Mouse (Mus musculus): Measurements from ENCODE around the gene Sdhaf1.

The Sdhaf1 gene

DNA sequence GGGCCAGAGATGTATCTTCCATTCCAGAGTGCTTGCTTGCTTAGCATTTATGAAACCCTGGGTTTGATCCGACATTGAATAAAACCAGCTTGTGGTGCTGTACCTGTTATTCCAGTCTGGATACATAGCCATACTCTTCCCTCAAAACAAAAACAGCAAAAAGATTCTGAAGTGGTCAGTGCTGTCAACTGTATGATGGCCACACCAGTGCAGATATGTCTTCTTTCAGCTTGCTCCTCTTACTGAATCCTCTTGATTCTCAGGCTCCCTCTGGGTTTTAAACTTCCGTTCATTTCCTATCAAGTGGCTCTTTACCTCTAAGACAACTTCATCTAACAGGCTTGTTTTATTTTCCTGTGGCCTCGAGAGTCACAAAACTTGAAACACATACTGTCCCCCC is at the start of gene Sdhaf1:
Sdhaf1 (minus strand) TSS at position 101 of the 400 bp plus-strand sequence.
- DNase-seq (ENCODE audit: low read depth, low spot score), result no peak

DNA sequence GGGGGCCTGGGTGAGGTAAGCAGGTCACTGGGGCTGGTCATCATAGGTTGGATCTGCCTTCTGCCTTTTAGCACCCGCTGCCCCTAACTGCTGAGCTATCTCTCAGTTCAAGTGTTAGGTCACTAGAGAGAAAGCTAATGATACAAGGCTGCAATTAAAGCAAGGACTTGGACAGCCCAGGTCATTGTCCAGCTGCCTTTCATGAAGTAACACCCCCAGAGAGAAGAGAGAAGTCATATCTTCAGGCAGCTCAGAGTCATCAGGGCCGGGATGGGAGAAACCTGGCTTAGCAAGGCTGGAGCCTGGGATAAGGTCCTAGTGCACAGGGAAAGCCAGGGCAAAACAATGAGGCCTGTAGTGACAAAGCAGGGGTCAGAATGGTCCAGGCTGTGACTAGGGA is 43.8 kb upstream of the Sdhaf1 start:
- no peak for DNase-seq (ENCODE audit: low read depth, low spot score)

DNA sequence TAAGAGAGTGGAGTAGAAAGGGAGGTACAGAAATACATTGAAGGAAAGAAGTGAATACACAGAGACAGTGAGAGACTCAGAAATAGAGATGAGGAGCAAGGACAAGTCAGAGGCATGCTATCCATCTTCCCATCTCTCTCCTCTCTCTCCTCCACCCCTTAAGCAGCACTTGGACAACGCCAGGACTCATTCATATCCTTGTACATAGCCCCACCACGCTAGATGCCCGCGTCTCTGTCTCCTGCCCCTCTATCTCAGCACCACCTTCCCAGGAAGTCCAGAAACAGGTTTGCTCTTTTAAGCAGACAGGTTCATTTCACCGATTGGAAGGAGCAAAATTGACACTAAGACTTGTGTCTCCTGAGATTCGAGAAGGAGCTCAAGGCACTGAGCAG is 39.6 kb upstream of the Sdhaf1 start:
- no peak for DNase-seq (ENCODE audit: low read depth, low spot score)

GRCm38 (mm10) chr7:30362652-30363343 is 39.1 kb upstream of the Sdhaf1 start, which contains the start of gene Lrfn3:
TSS of gene Lrfn3 (minus strand) at chr7:30362772.
- DNase-seq (ENCODE audit: low read depth, low spot score), result peak; percentile 86

DNA sequence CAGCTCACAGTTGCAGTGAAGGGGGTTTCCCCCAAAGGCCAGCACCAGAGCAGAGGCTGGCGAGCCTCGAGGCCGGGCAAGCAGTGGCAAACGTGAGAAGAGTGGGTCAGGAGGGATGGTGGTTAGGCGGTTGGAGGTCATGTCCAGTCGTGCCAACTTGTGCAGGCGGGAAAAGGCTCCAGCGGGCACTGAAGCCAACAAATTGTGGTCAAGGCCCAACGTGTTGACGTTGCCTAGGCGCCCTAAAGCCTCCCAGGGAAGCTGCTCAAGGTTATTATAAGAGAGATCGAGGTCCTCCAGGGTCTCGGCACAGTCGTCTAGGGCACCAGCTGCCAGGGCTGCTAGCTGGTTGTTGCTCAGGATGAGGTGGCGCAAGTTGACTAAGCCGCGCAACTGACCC is 36.3 kb upstream of the Sdhaf1 start:
- DNase-seq (ENCODE audit: low read depth, low spot score), result no peak

- DNase-seq (ENCODE audit: low read depth, low spot score), result no peak
Observed at GRCm38 (mm10) chr7:30359276-30359865, 35.7 kb upstream of the Sdhaf1 start.

DNA sequence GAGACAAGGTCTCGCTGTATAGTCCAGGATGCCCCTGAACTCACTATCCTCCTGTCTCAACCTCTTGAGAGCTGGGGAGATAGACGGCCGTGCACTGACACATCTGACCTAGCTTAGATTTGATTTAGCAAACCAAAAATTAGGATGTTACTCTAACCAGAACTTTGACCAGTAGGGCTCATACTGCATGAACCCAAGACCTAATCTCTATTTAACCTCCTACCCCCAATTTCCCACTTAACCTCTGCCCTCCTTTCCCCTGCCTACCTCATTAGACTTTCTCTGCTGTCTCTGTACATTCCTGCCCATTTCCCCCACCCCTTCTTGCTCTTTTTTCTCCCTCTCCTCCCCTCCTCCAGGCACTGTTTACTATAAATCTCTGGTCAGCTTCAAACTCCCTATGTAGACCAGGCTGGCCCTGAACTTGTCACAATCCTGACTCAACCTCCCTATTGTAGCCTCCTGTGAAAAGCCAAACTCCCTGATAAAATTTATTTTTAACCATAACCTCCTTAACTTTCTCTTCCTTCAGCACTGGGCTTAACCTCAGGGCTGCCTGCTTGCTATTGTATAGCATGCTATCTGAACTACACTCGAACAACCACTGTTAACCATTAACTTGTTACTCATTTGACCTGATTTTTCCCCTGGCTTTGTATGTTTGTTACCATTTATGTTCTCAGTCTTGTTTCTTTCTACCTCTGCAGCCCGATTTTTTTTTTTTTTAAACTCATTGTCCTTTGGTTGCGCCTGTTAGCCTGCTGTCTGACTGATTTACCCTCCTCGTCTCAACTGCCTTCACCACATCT is 34.9 kb upstream of the Sdhaf1 start:
- DNase-seq (ENCODE audit: low read depth, low spot score), result no peak

- DNase-seq (ENCODE audit: low read depth, low spot score), result no peak
Observed at GRCm38 (mm10) chr7:30354059-30354458, 30.4 kb upstream of the Sdhaf1 start.

DNA sequence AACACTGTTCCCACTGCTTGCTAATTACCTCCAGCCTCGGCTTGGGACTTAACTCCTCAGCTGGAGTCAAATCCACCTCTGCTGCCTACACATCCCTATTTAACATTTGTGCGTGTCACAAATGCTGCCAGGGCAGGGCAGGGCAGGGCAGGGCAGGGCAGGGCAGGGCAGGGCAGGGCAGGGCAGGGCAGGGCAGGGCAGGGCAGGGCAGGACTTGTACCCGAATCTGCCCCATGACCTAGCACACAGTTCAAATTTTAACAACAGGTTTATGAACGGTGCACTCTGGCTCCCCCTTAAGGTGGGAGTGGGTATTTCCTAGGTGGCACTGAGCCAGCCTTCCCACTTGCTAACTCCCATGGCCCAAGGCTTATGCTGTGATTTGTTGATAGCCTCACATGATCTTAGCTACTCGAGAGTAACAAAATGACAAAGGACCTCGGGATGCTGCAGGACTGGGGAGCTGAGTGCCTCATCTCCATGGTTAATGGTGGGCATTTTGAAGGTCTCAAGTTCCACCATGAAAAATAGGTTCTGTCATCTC is 29.7 kb upstream of the Sdhaf1 start:
- no peak for DNase-seq (ENCODE audit: low read depth, low spot score)

GRCm38 (mm10) chr7:30347828-30348227 is 24.1 kb upstream of the Sdhaf1 start:
- DNase-seq (ENCODE audit: low read depth, low spot score), result peak; percentile 69

- DNase-seq (ENCODE audit: low read depth, low spot score), result no peak
Observed at GRCm38 (mm10) chr7:30346635-30347379, 23.1 kb upstream of the Sdhaf1 start.

DNA sequence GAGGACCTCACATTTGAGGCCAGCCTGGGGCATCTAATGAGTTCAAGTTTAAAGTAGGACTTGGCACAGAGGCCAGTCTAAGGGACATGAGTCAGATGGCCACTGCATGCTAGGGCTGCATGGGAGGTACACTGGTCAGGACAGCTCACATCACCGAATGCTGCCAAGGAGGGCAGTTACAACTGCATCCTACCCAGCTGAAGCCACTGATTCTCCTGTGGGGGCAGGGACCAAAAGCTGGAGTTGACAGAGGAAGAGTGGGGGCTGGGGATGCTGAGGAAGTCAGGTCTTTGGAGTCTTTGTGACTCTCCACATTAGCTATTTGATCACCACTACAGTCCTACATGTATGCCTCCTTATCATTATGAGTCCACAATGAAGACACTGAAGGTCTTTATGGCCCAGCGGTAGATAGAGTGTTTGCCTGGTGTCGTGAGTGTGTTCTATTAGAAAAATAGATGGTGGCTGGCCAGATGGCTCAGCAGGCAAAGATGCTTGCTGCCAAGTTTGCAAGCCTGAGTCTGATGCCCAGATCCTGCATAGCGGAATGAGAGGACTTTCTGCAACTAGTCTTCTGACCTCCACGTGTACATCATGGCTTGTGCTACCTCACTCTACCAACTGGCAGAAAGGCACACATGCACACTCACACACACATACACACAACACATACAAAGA is 15.9 kb upstream of the Sdhaf1 start:
- no peak for DNase-seq (ENCODE audit: low read depth, low spot score)

DNA sequence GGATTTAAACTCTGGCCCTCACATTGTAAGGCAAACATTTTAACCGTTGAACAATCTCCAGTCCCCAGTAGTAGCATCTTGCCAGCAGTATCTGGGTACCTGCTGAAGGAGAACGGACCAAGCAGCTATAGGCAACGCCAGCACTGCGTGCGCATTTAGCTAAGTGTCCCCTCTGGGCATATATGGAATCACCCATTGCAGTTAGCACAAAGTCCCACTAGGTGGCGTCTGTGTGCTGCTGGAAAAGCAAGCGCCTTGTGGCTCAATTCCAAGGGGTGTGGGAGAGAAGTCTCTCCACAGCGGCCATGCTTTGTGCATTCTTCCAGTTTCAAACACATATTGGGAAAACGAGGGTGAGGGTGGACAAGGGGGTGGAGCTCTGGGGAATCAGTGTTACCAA is 12.7 kb upstream of the Sdhaf1 start:
- DNase-seq (ENCODE audit: low read depth, low spot score), result peak; percentile 90

GRCm38 (mm10) chr7:30335688-30336087 is 12.0 kb upstream of the Sdhaf1 start:
- DNase-seq (ENCODE audit: low read depth, low spot score), result no peak

DNA sequence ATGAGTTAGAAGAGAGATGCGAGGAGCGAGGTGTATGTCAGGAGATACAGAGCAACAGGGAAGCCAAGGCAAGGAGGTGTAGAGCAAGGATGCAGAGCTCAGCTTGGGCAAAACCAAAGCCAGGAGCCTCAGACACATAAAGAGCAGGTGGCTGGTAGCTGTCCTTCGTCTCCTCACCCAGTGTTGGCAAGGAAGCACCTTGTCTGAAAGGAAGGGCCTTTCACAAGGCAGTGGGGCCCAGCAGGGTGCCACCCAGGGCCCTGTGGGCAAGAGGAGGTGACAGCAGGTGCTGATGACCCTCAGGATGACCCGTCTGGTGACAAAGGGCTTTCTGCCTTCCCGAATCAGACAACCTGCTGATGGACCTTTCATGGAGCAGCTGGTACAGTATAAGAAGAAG is 10.9 kb upstream of the Sdhaf1 start:
- DNase-seq (ENCODE audit: low read depth, low spot score), result no peak

DNA sequence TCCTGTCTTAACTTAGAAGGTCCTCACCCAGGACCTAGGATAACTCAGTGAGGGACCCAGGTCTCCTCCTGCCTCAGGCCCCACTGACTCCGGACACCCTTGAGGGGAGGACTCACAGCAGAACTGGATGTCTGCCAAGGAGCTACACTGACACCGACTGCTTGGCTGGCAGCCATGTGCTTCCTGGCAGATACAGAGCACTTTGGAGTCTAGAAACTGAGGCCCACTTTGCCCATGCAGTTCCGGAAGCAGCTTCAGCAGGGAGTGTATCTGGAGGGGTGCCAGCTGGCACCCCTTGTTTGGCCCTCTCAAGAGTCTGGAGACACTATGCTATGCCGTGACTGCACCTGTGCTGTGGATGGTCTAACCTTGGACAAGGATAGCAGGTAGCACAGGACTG is 9.7 kb upstream of the Sdhaf1 start:
- DNase-seq (ENCODE audit: low read depth, low spot score), result no peak

DNA sequence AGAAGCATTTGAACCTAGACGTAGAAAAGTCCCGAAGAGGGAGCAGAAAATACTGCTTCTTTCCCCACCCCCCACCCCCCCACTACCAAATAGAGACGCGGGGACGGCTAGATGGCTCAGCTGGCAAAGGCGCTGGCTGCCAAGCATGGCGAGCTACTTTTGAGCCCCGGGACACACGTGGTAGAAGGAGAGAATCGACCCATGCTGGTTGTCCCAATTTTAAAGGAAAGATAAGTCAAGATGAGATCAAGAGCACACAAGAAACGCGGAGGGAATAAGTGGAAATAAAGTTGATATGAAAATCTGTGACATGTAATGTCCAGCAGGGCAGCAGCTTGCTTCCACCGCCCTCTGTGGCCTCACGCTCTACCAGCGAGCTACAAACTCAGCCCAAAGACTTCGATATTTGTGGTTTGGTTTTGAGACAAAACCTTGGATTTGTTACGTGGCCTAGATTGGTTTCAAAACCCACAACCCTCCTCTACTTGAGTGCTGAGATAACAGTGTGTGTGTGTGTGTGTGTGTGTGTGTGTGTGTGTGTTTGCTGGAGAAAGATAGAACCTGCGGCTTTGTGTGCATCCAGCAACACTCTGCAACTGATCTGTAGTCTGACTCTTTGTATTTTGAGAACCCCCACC is 9.0 kb upstream of the Sdhaf1 start:
- no peak for DNase-seq (ENCODE audit: low read depth, low spot score)

DNA sequence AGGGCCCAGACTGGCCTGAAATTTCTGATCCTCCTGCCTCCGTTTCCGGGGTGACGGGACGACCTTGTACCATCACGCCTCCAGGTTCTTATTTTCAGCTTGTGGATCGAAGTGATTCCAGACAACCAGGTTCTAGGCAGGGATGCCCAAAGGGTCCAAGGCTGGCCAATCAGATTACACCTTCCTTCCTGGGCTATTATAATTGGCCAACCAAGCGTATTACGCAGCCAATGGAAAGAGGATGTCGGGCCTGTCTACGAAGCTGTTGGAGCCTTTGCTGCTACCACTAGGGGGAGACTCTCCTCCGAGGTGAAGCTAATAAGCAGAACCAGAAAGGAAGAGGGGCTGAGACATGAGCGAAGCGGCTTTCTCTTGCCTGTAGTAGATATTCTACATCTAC is 8.2 kb upstream of the Sdhaf1 start:
- peak; percentile 99 for DNase-seq (ENCODE audit: low read depth, low spot score)

DNA sequence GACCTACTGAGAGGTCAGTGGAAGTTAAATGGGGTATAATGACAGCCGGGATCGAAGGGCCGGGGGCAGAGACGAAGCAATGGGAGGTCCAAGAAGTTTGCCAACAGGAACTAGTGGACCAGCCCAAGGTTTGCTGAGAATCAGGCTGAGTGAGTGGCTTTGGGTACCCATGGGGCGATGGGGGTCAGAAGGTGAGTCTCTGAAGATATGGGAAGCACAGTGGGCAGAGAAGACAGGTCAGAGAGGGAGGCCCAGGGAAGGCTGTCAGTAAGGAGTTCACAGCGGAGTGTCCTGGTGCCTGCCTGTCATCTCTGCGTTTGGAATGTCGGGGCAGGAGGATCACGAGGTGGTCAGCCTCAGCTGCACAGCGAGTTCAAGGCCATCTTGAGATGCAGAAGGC is 4.7 kb upstream of the Sdhaf1 start:
- DNase-seq (ENCODE audit: low read depth, low spot score), result no peak

- DNase-seq (ENCODE audit: low read depth, low spot score), result no peak
Observed at GRCm38 (mm10) chr7:30327140-30327539, 3.4 kb upstream of the Sdhaf1 start.

DNA sequence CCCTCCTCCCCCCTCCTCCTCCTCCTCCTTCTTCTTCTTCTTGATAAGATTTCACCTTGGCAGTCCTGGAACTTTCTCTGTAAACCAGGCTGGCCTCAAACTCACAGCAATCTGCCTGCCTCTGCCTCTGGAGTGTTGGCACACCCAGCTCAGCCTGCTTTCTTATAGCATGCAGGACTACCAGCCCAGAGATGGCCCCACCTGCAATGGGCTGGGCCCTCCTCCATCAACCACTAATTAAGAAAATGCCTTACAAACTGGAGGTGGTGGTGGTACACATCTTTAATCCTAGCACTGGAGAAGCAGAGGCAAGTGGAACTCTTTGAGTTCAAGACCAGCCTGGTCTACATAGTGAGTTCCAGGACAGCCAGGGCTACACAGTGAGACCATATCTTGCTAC is 2.7 kb upstream of the Sdhaf1 start:
- no peak for DNase-seq (ENCODE audit: low read depth, low spot score)

Data from telencephalon, adult 2 months (tissue).